Mouse (Mus musculus) kidney, adult 2 months (tissue): ENCODE measurements around the gene Uvrag.

Experiments used
- CTCF ChIP-seq: fragments of 200-500 bp; conservative IDR thresholded peaks from 2 replicates; pipeline ENCODE4 v1.5.1; 2011; ENCODE audit warnings: low read depth, mild to moderate bottlenecking, control low read depth, low read length, moderate library complexity, mixed read lengths; ENCODE audit not compliant: insufficient read depth, insufficient read length
- POLR2A ChIP-seq: fragments of 200-500 bp; IDR thresholded peaks from one replicate; pipeline ENCODE4 v1.6.1; 2011; ENCODE audit warnings: low read depth, low read length, control low read depth

GRCm38 (mm10) chr7:99097781-99098180, 43.2 kb downstream of the Uvrag start:
- TF ChIP-seq CTCF (no peak), POLR2A (no peak)
